Mouse (Mus musculus): ENCODE measurements at regions not wholly inside any gene's neighbourhood (a gene's known extent, or its start where the extent isn't known, plus 50 kb on each side); places are given as distances from the start of the nearest gene placed in this dataset.

GRCm38 (mm10) chr16:76183105-76183504 lies 161.0 kb upstream of the Samsn1 start:
- no peak for TF ChIP-seq EP300 (IDR thresholded peaks at IDR 0.05; ENCODE audit: insufficient read depth, low read depth, low read length)
- TF ChIP-seq POLR2A (IDR thresholded peaks at IDR 0.05; ENCODE audit: insufficient read depth, low read depth, low read length): no peak

All from heart, adult 2 months (tissue).